Mouse (Mus musculus) hindbrain, embryonic 13.5 days (tissue): ENCODE measurements around the gene Sipa1l3. TPM values are rescaled to one million over a fixed set of nuclear protein-coding genes. Genes with fewer than 3 reads are reported as not detected.

Experiments
- ATAC-seq: fragments of 200-750 bp; cut with Nextera tagmentation; 2 replicates; pipeline ENCODE4 v1.8.0; 2017; ENCODE audit warnings: moderate TSS enrichment; ENCODE audit not compliant: low FRiP score
- H3K27ac ChIP-seq: fragments of 300-500 bp; sonication (generic); 2 replicates; pipeline ENCODE4 v1.5.1; 2015; ENCODE audit warnings: inconsistent platforms, mild to moderate bottlenecking, moderate library complexity
- H3K27me3 ChIP-seq: fragments of 300-500 bp; sonication (generic); 2 replicates; pipeline ENCODE4 v1.6.1; 2015; ENCODE audit warnings: mild to moderate bottlenecking, inconsistent platforms
- H3K36me3 ChIP-seq: fragments of 300-500 bp; sonication (generic); 2 replicates; pipeline ENCODE4 v1.6.1; 2015; ENCODE audit warnings: mild to moderate bottlenecking, inconsistent platforms
- H3K4me1 ChIP-seq: fragments of 300-500 bp; sonication (generic); replicated peaks from 2 replicates; pipeline ENCODE4 v1.6.1; 2015; ENCODE audit warnings: inconsistent platforms
- H3K4me2 ChIP-seq: fragments of 300-500 bp; sonication (generic); 2 replicates; pipeline ENCODE4 v1.6.1; 2015; ENCODE audit warnings: inconsistent platforms, mild to moderate bottlenecking, moderate library complexity
- H3K4me3 ChIP-seq: fragments of 300-500 bp; sonication (generic); 2 replicates; pipeline ENCODE4 v1.5.1; 2015; ENCODE audit warnings: mild to moderate bottlenecking, inconsistent platforms
- H3K9ac ChIP-seq: fragments of 300-500 bp; sonication (generic); 2 replicates; pipeline ENCODE4 v1.6.1; 2015; ENCODE audit warnings: mild to moderate bottlenecking, inconsistent platforms
- H3K9me3 ChIP-seq: fragments of 300-500 bp; sonication (generic); 2 replicates; pipeline ENCODE4 v1.6.1; 2016; ENCODE audit warnings: inconsistent platforms
- WGBS: fragments of 180-500 bp; shearing (Covaris S2); methylation state at CpG from one replicate; pipeline ENCODE4 v1.1.7; 2015; 5-methylcytosine and 5-hydroxymethylcytosine counted together
- polyA plus RNA-seq: library from polyadenylated mRNA; unstranded; fragments of >200 nt; fragmentation: Nextera tagmentation; extraction: Ambion mirVana; gene quantifications from 2 replicates; pipeline ENCODE4 v1.2.1, GENCODE M21; 2015

The Sipa1l3 gene
- polyA plus RNA-seq, 1 experiment from 2014 or later, result 13.7 TPM

- no peaks in the 10 kb centered on the region for H3K36me3 ChIP-seq
- 0 out of 2 replicates have a peak, but pooled peaks cover 5% of the 10 kb centered on the region for H3K27me3 ChIP-seq
- H3K27ac ChIP-seq, result no peak overlapping the region
- peaks cover 23% of the 10 kb centered on the region for H3K4me1 ChIP-seq
- no peak for ATAC-seq
- H3K4me3 ChIP-seq, result no peak overlapping the region
- H3K4me2 ChIP-seq, result no peak overlapping the region
- H3K9me3 ChIP-seq, result no peaks in the 10 kb centered on the region
- WGBS, result 83% methylated on average over 24 of the region's 24 CpGs
- no peak overlapping the region for H3K9ac ChIP-seq
These were observed 222.4 kb downstream of the Sipa1l3 start for GRCm38 (mm10) chr7:29295861-29296647.

- Histone ChIP-seq H3K4me1 (peaks cover 40% of the 10 kb centered on the region), H3K9me3 (no peaks in the 10 kb centered on the region), H3K27ac (no peak overlapping the region), H3K4me3 (no peak overlapping the region), H3K9ac (peak overlapping the region; percentile 35; the same call in 1 of the 2 replicates), H3K27me3 (peaks cover 12% of the 10 kb centered on the region; the same call in 1 of the 2 replicates), H3K36me3 (no peaks in the 10 kb centered on the region), H3K4me2 (no peak overlapping the region)
- ATAC-seq, result no peak
- WGBS, result 49% methylated on average over 13 of the region's 13 CpGs
These were observed 224.2 kb downstream of the Sipa1l3 start for GRCm38 (mm10) chr7:29294111-29294761.

- Histone ChIP-seq H3K4me1 (peaks cover 47% of the 10 kb centered on the region), H3K36me3 (no peaks in the 10 kb centered on the region), H3K9ac (peak overlapping the region; percentile 43; the same call in 1 of the 2 replicates), H3K27ac (peak overlapping the region; percentile 78), H3K4me3 (no peak overlapping the region), H3K4me2 (no peak overlapping the region), H3K27me3 (peaks cover 15% of the 10 kb centered on the region; the same call in 1 of the 2 replicates), H3K9me3 (no peaks in the 10 kb centered on the region)
- 0 out of 2 replicates have a peak, but pooled peaks have one; percentile 8 for ATAC-seq
- 18% methylated on average over 19 of the region's 19 CpGs for WGBS
These were observed 225.0 kb downstream of the Sipa1l3 start for GRCm38 (mm10) chr7:29293131-29294065.

GRCm38 (mm10) chr7:29292458-29293098 lies 225.9 kb downstream of the Sipa1l3 start:
- Histone ChIP-seq H3K4me1 (peaks cover 47% of the 10 kb centered on the region), H3K27ac (peak overlapping the region; percentile 78), H3K4me3 (no peak overlapping the region), H3K4me2 (no peak overlapping the region), H3K36me3 (no peaks in the 10 kb centered on the region), H3K9me3 (no peaks in the 10 kb centered on the region), H3K9ac (no peak overlapping the region; the same call in 1 of the 2 replicates), H3K27me3 (peaks cover 19% of the 10 kb centered on the region; the same call in 1 of the 2 replicates)
- WGBS, result 24% methylated on average over 8 of the region's 8 CpGs
- ATAC-seq, result no peak

DNA sequence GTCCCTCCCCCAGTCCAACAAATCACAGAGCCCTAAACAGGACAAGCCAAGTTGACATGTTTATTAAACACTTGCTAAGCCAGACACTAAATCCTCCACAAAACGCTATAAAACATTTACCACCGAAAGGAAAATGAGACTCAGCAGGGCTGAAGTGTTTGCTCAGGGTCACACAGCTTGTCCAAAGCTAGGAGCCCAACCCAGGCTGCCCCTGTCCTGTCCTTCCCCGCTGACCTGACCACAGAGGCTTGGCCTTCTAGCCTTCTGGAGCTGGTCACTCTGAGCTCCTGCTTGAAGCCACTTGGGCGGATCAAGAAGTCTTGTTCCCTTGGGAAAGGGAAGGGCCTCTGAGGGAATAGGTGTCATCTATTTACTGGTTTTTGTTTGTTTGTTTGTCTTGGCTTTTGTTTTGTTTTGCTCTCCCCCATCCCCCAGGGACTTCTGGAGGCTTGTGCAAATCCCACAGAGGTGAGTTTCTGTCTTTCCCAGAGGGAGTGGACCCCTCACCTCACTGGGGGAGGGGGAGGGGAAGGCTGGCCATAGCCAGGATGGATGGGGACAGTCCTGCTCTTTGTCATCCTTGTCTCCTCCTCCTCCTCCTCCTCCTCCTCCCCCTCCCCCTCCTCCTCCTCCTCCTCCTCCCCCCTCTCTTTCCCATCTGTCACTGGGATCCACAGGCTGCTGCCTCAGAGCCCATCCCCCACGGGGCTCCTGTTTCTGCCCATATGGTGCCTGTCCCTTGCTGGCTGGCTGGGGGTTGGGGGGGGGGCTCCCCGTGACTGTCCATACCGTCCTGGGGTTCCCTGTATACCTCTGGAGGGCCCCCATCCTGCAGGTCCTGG lies 226.6 kb downstream of the Sipa1l3 start:
- H3K4me1 ChIP-seq, result peaks cover 47% of the 10 kb centered on the region
- no peak overlapping the region for H3K4me3 ChIP-seq
- 0 out of 2 replicates have a peak, but pooled peaks have one; percentile 27 for ATAC-seq
- peaks cover 20% of the 10 kb centered on the region; the same call in 1 of the 2 replicates for H3K27me3 ChIP-seq
- WGBS, result 19% methylated on average over 6 of the region's 7 CpGs
- H3K4me2 ChIP-seq, result no peak overlapping the region
- no peaks in the 10 kb centered on the region for H3K9me3 ChIP-seq
- H3K27ac ChIP-seq, result peak overlapping the region; percentile 78
- H3K9ac ChIP-seq, result no peak overlapping the region
- no peaks in the 10 kb centered on the region for H3K36me3 ChIP-seq

- 30% methylated on average over 11 of the region's 11 CpGs for WGBS
- Histone ChIP-seq H3K4me3 (no peak overlapping the region), H3K36me3 (no peaks in the 10 kb centered on the region), H3K27ac (peak overlapping the region; percentile 72), H3K9ac (no peak overlapping the region; the same call in 1 of the 2 replicates), H3K27me3 (peaks cover 24% of the 10 kb centered on the region), H3K9me3 (no peaks in the 10 kb centered on the region), H3K4me2 (no peak overlapping the region), H3K4me1 (peaks cover 47% of the 10 kb centered on the region)
- ATAC-seq, result no peak
These were observed 227.6 kb downstream of the Sipa1l3 start for GRCm38 (mm10) chr7:29290691-29291485.

GRCm38 (mm10) chr7:29289856-29290255 lies 228.6 kb downstream of the Sipa1l3 start:
- Histone ChIP-seq H3K4me2 (peak overlapping the region; percentile 90), H3K4me1 (peaks cover 47% of the 10 kb centered on the region), H3K9me3 (no peaks in the 10 kb centered on the region), H3K27ac (0 out of 2 replicates have a peak overlapping the region, but pooled peaks have one; percentile 72), H3K27me3 (peaks cover 30% of the 10 kb centered on the region), H3K4me3 (peak overlapping the region; percentile 53), H3K9ac (no peak overlapping the region), H3K36me3 (no peaks in the 10 kb centered on the region)
- WGBS, result 77% methylated on average over 6 of the region's 6 CpGs
- ATAC-seq, result no peak

DNA sequence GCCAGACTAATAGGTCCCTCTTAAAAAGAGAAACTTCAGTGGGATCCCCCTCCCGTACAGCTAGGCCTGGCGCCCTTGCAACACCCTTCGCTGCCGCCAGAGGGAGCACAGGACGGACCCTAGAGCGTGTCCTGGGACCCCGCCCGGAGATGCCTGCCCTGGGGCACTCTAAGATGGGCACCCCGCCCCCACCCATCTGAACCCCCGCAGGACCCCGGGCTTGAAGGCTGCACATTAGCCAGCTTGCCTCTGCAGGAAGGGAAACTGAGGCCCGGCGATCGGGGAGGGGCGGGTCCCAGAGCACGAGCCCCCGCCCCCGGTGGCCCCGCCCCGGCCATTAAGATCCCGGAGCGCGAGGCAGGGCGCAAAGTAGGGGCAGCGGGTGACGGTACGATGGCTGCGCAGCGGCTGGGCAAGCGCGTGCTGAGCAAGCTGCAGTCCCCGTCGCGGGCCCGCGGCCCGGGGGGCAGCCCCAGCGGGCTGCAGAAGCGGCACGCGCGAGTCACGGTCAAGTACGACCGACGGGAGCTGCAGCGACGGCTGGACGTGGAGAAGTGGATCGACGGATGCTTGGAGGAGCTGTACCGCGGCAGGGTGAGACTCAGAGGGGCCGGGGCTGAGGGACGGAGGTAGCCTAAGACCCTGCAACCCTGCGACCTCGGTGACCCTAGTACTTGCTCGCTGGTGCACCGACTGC lies 229.4 kb downstream of the Sipa1l3 start, which contains the start of gene Ppp1r14a:
TSS of gene Ppp1r14a (plus strand) at position 367 of the 697 bp plus-strand sequence.
- WGBS, result under 1% methylated on average over 59 of the region's 59 CpGs
- H3K4me2 ChIP-seq, result peak within 1 kb of the TSS; percentile 90
- H3K27me3 ChIP-seq, result peaks cover 38% of the 10 kb centered on the region
- no peaks in the 10 kb centered on the region for H3K9me3 ChIP-seq
- peaks cover 47% of the 10 kb centered on the region for H3K4me1 ChIP-seq
- no peak for ATAC-seq
- peak within 1 kb of the TSS; percentile 72; the same call in 1 of the 2 replicates for H3K27ac ChIP-seq
- peak within 1 kb of the TSS; percentile 53 for H3K4me3 ChIP-seq
- no peaks in the 10 kb centered on the region for H3K36me3 ChIP-seq
- peak within 1 kb of the TSS; percentile 75 for H3K9ac ChIP-seq

GRCm38 (mm10) chr7:29288079-29288478 lies 230.4 kb downstream of the Sipa1l3 start:
- H3K27me3 ChIP-seq, result peaks cover 45% of the 10 kb centered on the region
- no peak for ATAC-seq
- no peak overlapping the region for H3K4me2 ChIP-seq
- no peak overlapping the region for H3K27ac ChIP-seq
- no peak overlapping the region for H3K4me3 ChIP-seq
- 90% methylated on average over 2 of the region's 2 CpGs for WGBS
- no peak overlapping the region for H3K9ac ChIP-seq
- H3K4me1 ChIP-seq, result peaks cover 40% of the 10 kb centered on the region
- H3K36me3 ChIP-seq, result no peaks in the 10 kb centered on the region
- no peaks in the 10 kb centered on the region for H3K9me3 ChIP-seq

GRCm38 (mm10) chr7:29287481-29287880 lies 231.0 kb downstream of the Sipa1l3 start:
- no peak overlapping the region for H3K4me3 ChIP-seq
- no peak overlapping the region for H3K4me2 ChIP-seq
- H3K9ac ChIP-seq, result no peak overlapping the region
- H3K4me1 ChIP-seq, result peaks cover 36% of the 10 kb centered on the region
- H3K27ac ChIP-seq, result no peak overlapping the region
- no peak for ATAC-seq
- no peaks in the 10 kb centered on the region for H3K36me3 ChIP-seq
- no peaks in the 10 kb centered on the region for H3K9me3 ChIP-seq
- 87% methylated on average over 7 of the region's 7 CpGs for WGBS
- H3K27me3 ChIP-seq, result peaks cover 51% of the 10 kb centered on the region
